Mouse (Mus musculus) stomach, postnatal 0 days (tissue): ENCODE measurements at regions not wholly inside any gene's neighbourhood (a gene's known extent, or its start where the extent isn't known, plus 50 kb on each side); places are given as distances from the start of the nearest gene placed in this dataset.

Experiments
- CTCF ChIP-seq: IDR thresholded peaks from 2 replicates; pipeline ENCODE4 v1.5.1; 2016; ENCODE audit warnings: antibody characterized with exemption, low read depth, mild to moderate bottlenecking, moderate library complexity
- EP300 ChIP-seq: optimal IDR thresholded peaks from 2 replicates; pipeline ENCODE3; 2016; ENCODE audit warnings: antibody characterized with exemption

- TF ChIP-seq EP300: no peak
- TF ChIP-seq CTCF: 0 out of 2 replicates have a peak, but pooled peaks have one; percentile 14
These were observed 167.6 kb downstream of the Crisp4 start for GRCm38 (mm10) chr1:17978086-17978485.
